Mouse (Mus musculus) bone marrow, adult 2 months (tissue): ENCODE data around the gene Epb41.

ENCODE experiments used
- CTCF ChIP-seq: fragments of 200-500 bp; IDR thresholded peaks from 2 replicates; pipeline ENCODE4 v1.5.1; 2011; ENCODE audit warnings: low read length, control low read depth; ENCODE audit not compliant: control insufficient read depth, insufficient read depth
- POLR2A ChIP-seq: fragments of 200-500 bp; IDR thresholded peaks from 2 replicates; pipeline ENCODE4 v1.6.1; 2011; ENCODE audit warnings: low read depth, mild to moderate bottlenecking, control low read depth, low read length, borderline replicate concordance; ENCODE audit not compliant: control insufficient read depth

- no peak for TF ChIP-seq CTCF
- TF ChIP-seq POLR2A, result no peak
Observed at GRCm38 (mm10) chr4:132051321-132052275, 23.5 kb downstream of the Epb41 start.
